Mouse (Mus musculus) olfactory bulb, adult 2 months (tissue): ENCODE data around the gene Stpg1.

Experiments used
- CTCF ChIP-seq: fragments of 200-500 bp; IDR thresholded peaks from 2 replicates; pipeline ENCODE4 v1.5.1; 2012; ENCODE audit warnings: low read depth, mild to moderate bottlenecking, low read length, moderate library complexity; ENCODE audit not compliant: insufficient read depth
- POLR2A ChIP-seq: fragments of 200-500 bp; IDR thresholded peaks from 2 replicates; pipeline ENCODE4 v1.6.1; 2012; ENCODE audit warnings: mild to moderate bottlenecking, low read depth, low read length, moderate library complexity; ENCODE audit not compliant: insufficient read depth

DNA sequence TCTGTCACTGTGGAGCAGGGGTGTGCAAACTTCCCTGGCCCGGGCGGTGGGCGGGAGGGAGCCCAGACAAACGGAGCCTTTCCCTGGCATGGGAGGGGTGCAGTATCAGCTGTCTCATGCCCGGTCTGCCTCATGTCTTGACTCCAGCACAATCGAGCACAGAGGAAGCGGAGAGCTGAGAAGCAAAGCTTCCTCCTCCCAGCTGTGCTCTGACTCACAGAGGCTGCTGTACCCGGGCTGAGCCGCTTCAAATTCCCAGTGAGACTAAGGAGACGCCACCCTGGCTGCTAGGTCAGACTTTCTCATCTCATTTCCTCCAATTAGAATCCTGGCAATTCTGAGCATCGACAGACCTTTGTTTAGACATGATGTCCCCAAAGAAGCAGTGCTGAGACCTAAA, 72.5 kb downstream of the Stpg1 start:
- TF ChIP-seq POLR2A, result no peak
- TF ChIP-seq CTCF, result no peak
